Mouse (Mus musculus) CH12.LX (cell line): ENCODE data around the gene Ptpn11. TPM values are rescaled to one million over a fixed set of nuclear protein-coding genes. Genes with fewer than 3 reads are reported as not detected.

Experiments
- DNase-seq: peaks from one replicate; pipeline ENCODE4 v3.0.0-alpha.2; 2013; ENCODE audit errors: extremely low read depth
- H3K27ac ChIP-seq: 2 replicates; pipeline ENCODE4 v1.5.1; 2012; ENCODE audit warnings: low read depth, mild to moderate bottlenecking, control low read depth, moderate library complexity; ENCODE audit not compliant: insufficient read depth
- H3K27me3 ChIP-seq: replicated peaks from 2 replicates; pipeline ENCODE3; 2012; ENCODE audit warnings: inconsistent platforms
- H3K36me3 ChIP-seq, 2 experiments: replicated peaks in 1 of 2; 2 replicates each; pipeline versions ENCODE3 to v1.6.1; 2012; ENCODE audit warnings: inconsistent platforms in 1 of 2, low read length in 1 of 2, mild to moderate bottlenecking in 1 of 2, mixed read lengths in 1 of 2, moderate library complexity in 1 of 2; ENCODE audit not compliant: control insufficient read depth in 1 of 2, insufficient read depth in 1 of 2
- H3K4me1 ChIP-seq, 2 experiments: 2 replicates each; pipeline ENCODE4 v1.6.1; 2012; ENCODE audit warnings: inconsistent platforms in 1 of 2, moderate library complexity in 1 of 2; ENCODE audit not compliant: insufficient read depth in 2 of 2, control insufficient read depth in 1 of 2
- H3K4me2 ChIP-seq: 2 replicates; pipeline ENCODE4 v1.6.1; 2012; ENCODE audit warnings: low read depth, mild to moderate bottlenecking, control low read depth; ENCODE audit not compliant: poor library complexity, insufficient read depth, severe bottlenecking
- H3K4me3 ChIP-seq, 3 experiments: fragments of 150-350 bp in 1 of 3; sonication (generic) in 1 of 3; replicated peaks in 1 of 3; 2 replicates each; pipeline versions ENCODE3 to v1.5.1; 2011 to 2012; ENCODE audit warnings: low read depth in 2 of 3, low read length in 2 of 3, mild to moderate bottlenecking in 2 of 3, moderate library complexity in 2 of 3, control low read depth in 1 of 3, improper control_type of control experiment in 1 of 3, inconsistent platforms in 1 of 3, mixed read lengths in 1 of 3; ENCODE audit not compliant: poor library complexity in 1 of 3
- H3K79me2 ChIP-seq: replicated peaks from 2 replicates; pipeline ENCODE4 v1.6.1; 2012; ENCODE audit warnings: mild to moderate bottlenecking, moderate library complexity; ENCODE audit not compliant: control insufficient read depth, poor library complexity, insufficient read depth, severe bottlenecking; ENCODE audit errors: extremely low read depth
- H3K9ac ChIP-seq: 2 replicates; pipeline ENCODE4 v1.6.1; 2012; ENCODE audit warnings: low read depth, mild to moderate bottlenecking, control low read depth, moderate library complexity; ENCODE audit not compliant: insufficient read depth
- H3K9me3 ChIP-seq: replicated peaks from 2 replicates; pipeline ENCODE3; 2012; ENCODE audit warnings: low read length, inconsistent platforms, mixed read lengths
- BHLHE40 ChIP-seq: IDR thresholded peaks from 2 replicates; pipeline ENCODE4 v1.6.1; 2011; ENCODE audit warnings: mild to moderate bottlenecking, low read depth, low read length, improper control_type of control experiment
- CHD1 ChIP-seq: IDR thresholded peaks from 2 replicates; pipeline ENCODE4 v1.6.1; 2012; ENCODE audit warnings: low read depth, low read length, improper control_type of control experiment, inconsistent platforms
- CHD2 ChIP-seq: IDR thresholded peaks from 2 replicates; pipeline ENCODE4 v1.6.1; 2011; ENCODE audit warnings: low read length, improper control_type of control experiment
- E2F4 ChIP-seq: IDR thresholded peaks from 2 replicates; pipeline ENCODE4 v1.6.1; 2011; ENCODE audit warnings: low read depth, low read length, improper control_type of control experiment; ENCODE audit not compliant: insufficient replicate concordance
- EP300 ChIP-seq: IDR thresholded peaks from 2 replicates; pipeline ENCODE4 v1.6.1; 2011; ENCODE audit warnings: low read length, improper control_type of control experiment
- ETS1 ChIP-seq: conservative IDR thresholded peaks from 2 replicates; pipeline ENCODE4 v1.6.1; 2012; ENCODE audit warnings: low read depth, mild to moderate bottlenecking, inconsistent platforms, low read length, improper control_type of control experiment, moderate library complexity
- IRF4 ChIP-seq: IDR thresholded peaks from 2 replicates; pipeline ENCODE4 v1.6.1; 2014; ENCODE audit warnings: low read depth, mild to moderate bottlenecking, inconsistent platforms, low read length, improper control_type of control experiment
- JUN ChIP-seq: IDR thresholded peaks from 2 replicates; pipeline ENCODE4 v1.6.1; 2011; ENCODE audit warnings: low read depth, mild to moderate bottlenecking, low read length, improper control_type of control experiment, moderate library complexity; ENCODE audit not compliant: insufficient read depth
- KAT2A ChIP-seq: IDR thresholded peaks from 2 replicates; pipeline ENCODE4 v1.6.1; 2012; ENCODE audit warnings: low read length, improper control_type of control experiment, inconsistent platforms; ENCODE audit not compliant: insufficient replicate concordance
- MAFK ChIP-seq: IDR thresholded peaks from 2 replicates; pipeline ENCODE4 v1.6.1; 2011; ENCODE audit warnings: low read length, improper control_type of control experiment; ENCODE audit not compliant: insufficient replicate concordance
- MXI1 ChIP-seq: IDR thresholded peaks from 2 replicates; pipeline ENCODE4 v1.6.1; 2011; ENCODE audit warnings: mild to moderate bottlenecking, low read depth, low read length, improper control_type of control experiment
- NELFE ChIP-seq: IDR thresholded peaks from 2 replicates; pipeline ENCODE4 v1.6.1; 2011; ENCODE audit warnings: low read depth, low read length, improper control_type of control experiment
- NRF1 ChIP-seq: IDR thresholded peaks from 2 replicates; pipeline ENCODE4 v1.6.1; 2014; ENCODE audit warnings: low read depth, mild to moderate bottlenecking, inconsistent platforms, low read length, improper control_type of control experiment, moderate library complexity
- POLR2A ChIP-seq: IDR thresholded peaks from 2 replicates; pipeline ENCODE4 v1.6.1; 2011; ENCODE audit warnings: low read depth, mild to moderate bottlenecking, improper control_type of control experiment, low read length
- RCOR1 ChIP-seq: conservative IDR thresholded peaks from 2 replicates; pipeline ENCODE4 v1.6.1; 2012; ENCODE audit warnings: low read depth, mild to moderate bottlenecking, inconsistent platforms, low read length, improper control_type of control experiment
- USF1 ChIP-seq: IDR thresholded peaks from 2 replicates; pipeline ENCODE4 v1.6.1; 2014; ENCODE audit warnings: low read depth, mild to moderate bottlenecking, inconsistent platforms, low read length, improper control_type of control experiment
- ZKSCAN1 ChIP-seq: IDR thresholded peaks from 2 replicates; pipeline ENCODE4 v1.6.1; 2012; ENCODE audit warnings: low read depth, inconsistent platforms, low read length, improper control_type of control experiment, borderline replicate concordance
- dilution Hi-C: fragments of 300-500 bp; cut with MboI; formaldehyde crosslinking; loops from 2 replicates; pipeline ENCODE4 v1.14.3; 2020; ENCODE audit warnings: low sequenced_read_pairs; ENCODE audit not compliant: extremely low pct_unique_long_range_greater_than_20kb, extremely low pct_ligation_motif_present
- in situ Hi-C: fragments of 300-500 bp; cut with MboI; formaldehyde crosslinking; loops from 3 replicates; pipeline ENCODE4 v1.14.3; 2019; ENCODE audit warnings: low sequenced_read_pairs, low pct_ligation_motif_present, low pct_unique_long_range_greater_than_20kb, mixed read lengths
- polyA plus RNA-seq: library from polyadenylated mRNA; unstranded; fragments of >175 nt; gene quantifications from 2 replicates; pipeline ENCODE4 v1.2.1, GENCODE M21; 2012; ENCODE audit warnings: low read depth; ENCODE audit not compliant: insufficient read length
- total RNA-seq, 2 experiments: library from RNA; depleted of rRNA; stranded (reverse); fragments of 300-350 nt in 1 of 2; fragments of >200 nt in 1 of 2; gene quantifications; 2 replicates each; pipeline ENCODE4 v1.2.3; 2012 to 2014

Gene Ptpn11
- total and polyA plus RNA-seq, 3 experiments: 33.2 to 62.8 (median 44.6) TPM

- Histone ChIP-seq H3K9ac (no peak overlapping the region), H3K27ac (0 out of 2 replicates have a peak overlapping the region, but pooled peaks have one; percentile 8), H3K9me3 (no peaks in the 10 kb centered on the region), H3K4me3 (no peak overlapping the region), H3K79me2 (peaks cover 17% of the 10 kb centered on the region), H3K4me1 (peaks cover 17 to 59% of the 10 kb centered on the region in 2 experiments), H3K36me3 (peaks cover 0 to 11% of the 10 kb centered on the region in 2 experiments), H3K4me2 (no peak overlapping the region), H3K27me3 (no peaks in the 10 kb centered on the region)
- in situ Hi-C loops: loop anchor here (5.0 kb wide), 1 partner anchor 41 kb away; no protein-coding TSS in a partner anchor
- TF ChIP-seq NRF1: no peak
- TF ChIP-seq ETS1: peak; percentile 57; the same call in 1 of the 2 replicates
- peak; percentile 52 for TF ChIP-seq BHLHE40
- no peak for TF ChIP-seq E2F4
- peak; percentile 55 for TF ChIP-seq EP300
- no peak for TF ChIP-seq RCOR1
- TF ChIP-seq MXI1: no peak
- TF ChIP-seq IRF4: 0 out of 2 replicates have a peak, but pooled peaks have one; percentile 24
- no peak for TF ChIP-seq KAT2A
- DNase-seq: no peak
- dilution Hi-C loops: no loop called here
Measured at GRCm38 (mm10) chr5:121225854-121226253, 34.7 kb upstream of the Ptpn11 start.

GRCm38 (mm10) chr5:121224856-121225255 is 33.7 kb upstream of the Ptpn11 start:
- H3K4me3 ChIP-seq: no peak overlapping the region
- DNase-seq: no peak
- in situ Hi-C loops: loop anchor here (5.0 kb wide), 1 partner anchor 42 kb away; no protein-coding TSS in a partner anchor
- no peaks in the 10 kb centered on the region for H3K9me3 ChIP-seq
- peaks cover 17 to 55% of the 10 kb centered on the region in 2 experiments for H3K4me1 ChIP-seq
- H3K4me2 ChIP-seq: no peak overlapping the region
- no peak for TF ChIP-seq CHD1
- TF ChIP-seq RCOR1: no peak
- TF ChIP-seq ZKSCAN1: no peak
- TF ChIP-seq USF1: no peak
- no peak for TF ChIP-seq ETS1
- TF ChIP-seq JUN: no peak
- no peak for TF ChIP-seq CHD2
- TF ChIP-seq POLR2A: no peak
- TF ChIP-seq MAFK: no peak
- TF ChIP-seq MXI1: no peak
- no peak for TF ChIP-seq NELFE
- H3K79me2 ChIP-seq: peaks cover 17% of the 10 kb centered on the region
- dilution Hi-C loops: no loop called here
- no peaks in the 10 kb centered on the region for H3K27me3 ChIP-seq
- no peak overlapping the region for H3K9ac ChIP-seq
- H3K27ac ChIP-seq: no peak overlapping the region
- peaks cover 0 to 2% of the 10 kb centered on the region in 2 experiments for H3K36me3 ChIP-seq
